Mouse (Mus musculus): ENCODE measurements around the gene Cyp2d22.
"Not testable (repeated sequence)": the region's sequence is repeated elsewhere in the genome, so short reads cannot be mapped to it uniquely, and the experiment has no call there.

Gene Cyp2d22

GRCm38 (mm10) chr15:82379871-82380713 lies at the start of gene Cyp2d22:
Gene Cyp2d22, minus strand, starts transcription at chr15:82380260.
- DNase-seq: peak; percentile 59

GRCm38 (mm10) chr15:82423471-82423870 lies 43.4 kb upstream of the Cyp2d22 start:
- DNase-seq: no peak

GRCm38 (mm10) chr15:82422935-82423334 lies 42.9 kb upstream of the Cyp2d22 start:
- no peak for DNase-seq

GRCm38 (mm10) chr15:82418616-82419015 lies 38.6 kb upstream of the Cyp2d22 start:
- DNase-seq: no peak

GRCm38 (mm10) chr15:82416797-82417789 lies 37.0 kb upstream of the Cyp2d22 start:
- DNase-seq: peak; percentile 71

- DNase-seq: no peak
These were observed 27.5 kb upstream of the Cyp2d22 start for GRCm38 (mm10) chr15:82407536-82407935.

GRCm38 (mm10) chr15:82406981-82407380 lies 26.9 kb upstream of the Cyp2d22 start, which contains the start of gene Cyp2d10:
Gene Cyp2d10, minus strand, starts transcription at chr15:82407195.
- DNase-seq: no peak

GRCm38 (mm10) chr15:82404163-82404562 lies 24.1 kb upstream of the Cyp2d22 start:
- no peak for DNase-seq

GRCm38 (mm10) chr15:82403606-82404005 lies 23.5 kb upstream of the Cyp2d22 start:
- DNase-seq: no peak

- no peak for DNase-seq
These were observed 22.7 kb upstream of the Cyp2d22 start for GRCm38 (mm10) chr15:82402741-82403140.

- DNase-seq: no peak
These were observed 22.0 kb upstream of the Cyp2d22 start for GRCm38 (mm10) chr15:82402106-82402505.

- no peak for DNase-seq
These were observed 21.5 kb upstream of the Cyp2d22 start for GRCm38 (mm10) chr15:82401516-82401915.

GRCm38 (mm10) chr15:82395955-82396354 lies 15.9 kb upstream of the Cyp2d22 start:
- not testable (repeated sequence) for DNase-seq

GRCm38 (mm10) chr15:82393922-82394321 lies 13.9 kb upstream of the Cyp2d22 start, which contains the start of gene Cyp2d11:
Gene Cyp2d11, minus strand, starts transcription at chr15:82394022.
- DNase-seq: not testable (repeated sequence)

GRCm38 (mm10) chr15:82389916-82390315 lies 9.9 kb upstream of the Cyp2d22 start:
- not testable (repeated sequence) for DNase-seq

GRCm38 (mm10) chr15:82385729-82386128 lies 5.7 kb upstream of the Cyp2d22 start:
- no peak for DNase-seq

GRCm38 (mm10) chr15:82382441-82382840 lies 2.4 kb upstream of the Cyp2d22 start:
- DNase-seq: no peak

GRCm38 (mm10) chr15:82380714-82381062 lies 628 bp upstream of the Cyp2d22 start:
- no peak for DNase-seq

- DNase-seq: peak; percentile 46
These were observed 569 bp downstream of the Cyp2d22 start for GRCm38 (mm10) chr15:82379511-82379870.

- DNase-seq: no peak
These were observed 1.5 kb downstream of the Cyp2d22 start for GRCm38 (mm10) chr15:82378261-82379180.

- DNase-seq: no peak
These were observed 2.4 kb downstream of the Cyp2d22 start for GRCm38 (mm10) chr15:82377701-82378100.
